Mouse (Mus musculus): Measurements from ENCODE around the gene Gm5868. TPM values are rescaled to one million over a fixed set of nuclear protein-coding genes. Genes with fewer than 3 reads are reported as not detected.
A peak's percentile ranks its signal among the peaks of the same experiment; 100 is the strongest.

The Gm5868 gene
- polyA plus RNA-seq (2012; rRNA removed), result not detected in 2 replicates

- no peak within 1 kb of the TSS for H3K27ac ChIP-seq (ENCODE audit: insufficient read depth, low read length)
- no peaks in the 10 kb centered on the region for H3K36me3 ChIP-seq (ENCODE audit: control insufficient read depth, insufficient read depth, low read length)
- no peak within 1 kb of the TSS; the same call in 1 of the 2 replicates for H3K4me3 ChIP-seq (ENCODE audit: extremely low read depth, insufficient read depth, insufficient read length)
- no peaks in the 10 kb centered on the region; the same call in 1 of the 2 replicates for H3K4me1 ChIP-seq (ENCODE audit: control insufficient read depth, insufficient read depth, insufficient read length)
- peaks cover 3% of the 10 kb centered on the region for H3K27me3 ChIP-seq (ENCODE audit: control insufficient read depth, insufficient read depth, low read length)
- WGBS, result 9% methylated on average over 38 of the region's 38 CpGs
- TF ChIP-seq POLR2A (IDR thresholded peaks at IDR 0.05; ENCODE audit: low read depth, low read length) (no peak), CTCF (IDR thresholded peaks at IDR 0.05; ENCODE audit: extremely low read depth, insufficient read depth, insufficient read length, insufficient replicate concordance) (no peak)
- DNase-seq (ENCODE audit: low read depth in 1 of 2, low spot score in 2 of 2), result no peak
Observed at GRCm38 (mm10) chr5:72587192-72587681, at the start of gene Gm5868. TSS of gene Gm5868 (minus strand) at chr5:72587551.

DNA sequence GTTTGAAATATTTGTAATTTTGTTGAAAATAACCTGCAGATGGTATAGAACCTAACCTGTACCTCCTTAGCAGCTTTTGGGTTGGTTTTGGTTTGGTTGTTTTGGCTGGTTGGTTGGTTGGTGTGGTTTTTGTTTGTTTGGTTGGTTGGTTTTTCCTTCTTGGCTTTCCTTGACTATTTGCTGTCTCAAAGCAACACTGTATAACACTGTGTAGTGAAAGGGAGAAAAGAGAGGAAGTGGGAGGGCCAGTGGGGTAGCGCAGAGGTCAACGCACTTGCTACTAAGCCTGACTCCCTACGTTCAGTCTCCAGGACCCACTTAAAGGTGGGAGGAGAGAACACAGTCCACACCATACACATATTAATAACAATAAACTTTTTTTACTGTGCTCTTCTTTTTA is 49.2 kb upstream of the Gm5868 start:
- 38% methylated on average over 3 of the region's 3 CpGs for WGBS
- Histone ChIP-seq H3K27me3 (ENCODE audit: control insufficient read depth, insufficient read depth, low read length) (no peaks in the 10 kb centered on the region), H3K27ac (ENCODE audit: insufficient read depth, low read length) (peak overlapping the region; percentile 89), H3K4me1 (ENCODE audit: control insufficient read depth, insufficient read depth, insufficient read length) (peaks cover 4% of the 10 kb centered on the region), H3K4me3 (ENCODE audit: extremely low read depth, insufficient read depth, insufficient read length) (no peak overlapping the region), H3K36me3 (ENCODE audit: control insufficient read depth, insufficient read depth, low read length) (no peaks in the 10 kb centered on the region)
- DNase-seq (ENCODE audit: low read depth in 1 of 2, low spot score in 2 of 2), result no peak
- TF ChIP-seq POLR2A (IDR thresholded peaks at IDR 0.05; ENCODE audit: low read depth, low read length), result no peak
- no peak for TF ChIP-seq CTCF (IDR thresholded peaks at IDR 0.05; ENCODE audit: extremely low read depth, insufficient read depth, insufficient read length, insufficient replicate concordance)

DNA sequence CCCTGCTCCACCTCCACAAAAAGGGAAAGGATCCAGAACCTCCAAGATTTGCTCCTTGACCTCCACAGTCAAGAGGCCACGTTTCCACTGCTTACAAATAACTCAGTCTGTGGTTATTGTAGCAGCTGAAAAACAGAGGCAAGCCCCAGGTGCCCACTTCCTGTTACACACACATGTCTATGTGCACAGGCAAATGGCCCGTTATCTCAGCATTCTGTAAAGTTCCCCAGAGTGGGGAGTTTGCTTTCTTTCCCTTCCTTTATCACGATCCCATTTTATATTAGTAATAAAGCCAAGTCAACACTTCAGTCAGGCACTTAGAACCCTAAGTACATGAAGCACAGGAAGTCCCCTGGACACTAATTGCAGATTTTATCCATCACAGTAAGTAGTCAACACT is 48.8 kb upstream of the Gm5868 start:
- H3K27me3 ChIP-seq (ENCODE audit: control insufficient read depth, insufficient read depth, low read length), result no peaks in the 10 kb centered on the region
- no peak for TF ChIP-seq POLR2A (IDR thresholded peaks at IDR 0.05; ENCODE audit: low read depth, low read length)
- TF ChIP-seq CTCF (IDR thresholded peaks at IDR 0.05; ENCODE audit: extremely low read depth, insufficient read depth, insufficient read length, insufficient replicate concordance), result no peak
- H3K4me3 ChIP-seq (ENCODE audit: extremely low read depth, insufficient read depth, insufficient read length), result peak overlapping the region; percentile 34; the same call in 1 of the 2 replicates
- H3K4me1 ChIP-seq (ENCODE audit: control insufficient read depth, insufficient read depth, insufficient read length), result peaks cover 4% of the 10 kb centered on the region
- peak overlapping the region; percentile 89 for H3K27ac ChIP-seq (ENCODE audit: insufficient read depth, low read length)
- no peaks in the 10 kb centered on the region for H3K36me3 ChIP-seq (ENCODE audit: control insufficient read depth, insufficient read depth, low read length)
- DNase-seq (ENCODE audit: low read depth in 1 of 2, low spot score in 2 of 2), result peak; percentile 19 to 35
- 3% methylated on average over 3 of the region's 3 CpGs for WGBS

- Histone ChIP-seq H3K27me3 (ENCODE audit: control insufficient read depth, insufficient read depth, low read length) (no peaks in the 10 kb centered on the region), H3K36me3 (ENCODE audit: control insufficient read depth, insufficient read depth, low read length) (no peaks in the 10 kb centered on the region), H3K4me1 (ENCODE audit: control insufficient read depth, insufficient read depth, insufficient read length) (peaks cover 4% of the 10 kb centered on the region), H3K27ac (ENCODE audit: insufficient read depth, low read length) (peak overlapping the region; percentile 87), H3K4me3 (ENCODE audit: extremely low read depth, insufficient read depth, insufficient read length) (peak overlapping the region; percentile 21)
- DNase-seq (ENCODE audit: low read depth in 1 of 2, low spot score in 2 of 2), result peak; percentile 29 to 72
- WGBS, result 40% methylated on average over 9 of the region's 9 CpGs
- TF ChIP-seq POLR2A (IDR thresholded peaks at IDR 0.05; ENCODE audit: low read depth, low read length) (peak; percentile 12; the same call in 1 of the 2 replicates), CTCF (IDR thresholded peaks at IDR 0.05; ENCODE audit: extremely low read depth, insufficient read depth, insufficient read length, insufficient replicate concordance) (no peak)
Observed at GRCm38 (mm10) chr5:72634791-72635271, 47.5 kb upstream of the Gm5868 start.

DNA sequence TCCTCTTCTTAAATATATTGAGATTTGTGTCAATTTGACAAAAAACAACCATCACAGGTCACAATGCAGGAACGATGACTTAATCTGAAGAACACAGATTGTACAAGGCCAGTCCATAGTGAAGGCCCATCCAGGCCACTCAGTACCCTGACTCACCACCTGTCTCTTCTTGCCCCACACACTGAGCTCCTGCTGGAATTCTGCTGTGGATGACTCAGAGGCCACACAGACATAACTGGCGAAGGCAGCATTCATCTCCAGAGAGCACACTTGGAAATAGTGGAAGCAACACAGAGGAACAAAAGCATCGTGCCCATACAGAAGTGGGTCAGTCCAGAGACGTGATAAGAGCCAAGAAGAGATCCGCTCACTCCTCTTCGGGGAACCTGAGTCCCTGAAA is 42.7 kb upstream of the Gm5868 start:
- WGBS, result 91% methylated on average over 6 of the region's 6 CpGs
- Histone ChIP-seq H3K4me3 (ENCODE audit: extremely low read depth, insufficient read depth, insufficient read length) (no peak overlapping the region), H3K36me3 (ENCODE audit: control insufficient read depth, insufficient read depth, low read length) (no peaks in the 10 kb centered on the region), H3K4me1 (ENCODE audit: control insufficient read depth, insufficient read depth, insufficient read length) (peaks cover 2% of the 10 kb centered on the region; the same call in 1 of the 2 replicates), H3K27ac (ENCODE audit: insufficient read depth, low read length) (no peak overlapping the region), H3K27me3 (ENCODE audit: control insufficient read depth, insufficient read depth, low read length) (no peaks in the 10 kb centered on the region)
- TF ChIP-seq POLR2A (IDR thresholded peaks at IDR 0.05; ENCODE audit: low read depth, low read length) (no peak), CTCF (IDR thresholded peaks at IDR 0.05; ENCODE audit: extremely low read depth, insufficient read depth, insufficient read length, insufficient replicate concordance) (no peak)
- no peak for DNase-seq (ENCODE audit: low read depth in 1 of 2, low spot score in 2 of 2)

DNA sequence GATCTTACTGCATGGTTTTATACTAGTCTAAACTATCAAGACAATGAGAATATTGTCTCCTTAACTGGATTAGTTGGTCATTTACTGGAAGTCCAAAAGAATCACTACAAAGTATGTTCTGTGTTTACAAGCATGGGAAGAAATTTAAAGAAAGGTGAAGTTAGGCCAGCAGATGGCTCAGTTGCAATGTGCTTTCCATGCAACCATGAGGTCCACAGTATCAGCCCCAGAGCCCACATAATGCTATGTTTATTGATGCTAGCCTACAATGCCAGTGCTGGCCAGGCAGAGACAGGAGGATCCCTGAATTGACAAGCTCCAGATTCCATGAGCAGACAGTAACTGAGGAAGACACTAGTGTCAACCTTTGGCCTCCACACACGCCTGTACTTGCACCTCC is 33.7 kb upstream of the Gm5868 start:
- DNase-seq (ENCODE audit: low read depth in 1 of 2, low spot score in 2 of 2), result no peak
- 94% methylated on average over 1 of the region's 1 CpGs for WGBS

GRCm38 (mm10) chr5:72617413-72617812 is 30.1 kb upstream of the Gm5868 start:
- no peaks in the 10 kb centered on the region for H3K36me3 ChIP-seq (ENCODE audit: control insufficient read depth, insufficient read depth, low read length)
- no peak for DNase-seq (ENCODE audit: low read depth in 1 of 2, low spot score in 2 of 2)
- TF ChIP-seq CTCF (IDR thresholded peaks at IDR 0.05; ENCODE audit: extremely low read depth, insufficient read depth, insufficient read length, insufficient replicate concordance), result no peak
- no peak for TF ChIP-seq POLR2A (IDR thresholded peaks at IDR 0.05; ENCODE audit: low read depth, low read length)
- no peaks in the 10 kb centered on the region for H3K4me1 ChIP-seq (ENCODE audit: control insufficient read depth, insufficient read depth, insufficient read length)
- no peaks in the 10 kb centered on the region for H3K27me3 ChIP-seq (ENCODE audit: control insufficient read depth, insufficient read depth, low read length)
- 67% methylated on average over 4 of the region's 4 CpGs for WGBS
- H3K4me3 ChIP-seq (ENCODE audit: extremely low read depth, insufficient read depth, insufficient read length), result no peak overlapping the region
- H3K27ac ChIP-seq (ENCODE audit: insufficient read depth, low read length), result no peak overlapping the region

More for the DNA sequence above, 33.7 kb upstream of the Gm5868 start:
- Histone ChIP-seq H3K27ac (ENCODE audit: insufficient read depth, low read length) (no peak overlapping the region), H3K36me3 (ENCODE audit: control insufficient read depth, insufficient read depth, low read length) (no peaks in the 10 kb centered on the region), H3K4me1 (ENCODE audit: control insufficient read depth, insufficient read depth, insufficient read length) (no peaks in the 10 kb centered on the region), H3K4me3 (ENCODE audit: extremely low read depth, insufficient read depth, insufficient read length) (no peak overlapping the region), H3K27me3 (ENCODE audit: control insufficient read depth, insufficient read depth, low read length) (no peaks in the 10 kb centered on the region)
- TF ChIP-seq CTCF (IDR thresholded peaks at IDR 0.05; ENCODE audit: extremely low read depth, insufficient read depth, insufficient read length, insufficient replicate concordance), result no peak
- no peak for TF ChIP-seq POLR2A (IDR thresholded peaks at IDR 0.05; ENCODE audit: low read depth, low read length)
